Mouse (Mus musculus) kidney, postnatal 4 days (tissue): ENCODE data around the gene Polg2.

ENCODE experiments used
- DNase-seq, 2 experiments: peaks; one replicate each; pipeline ENCODE4 v3.0.0; 2021; ENCODE audit warnings: mixed read lengths in 2 of 2

Polg2 gene

GRCm38 (mm10) chr11:106723611-106724125, 55.7 kb downstream of the Polg2 start:
- DNase-seq: peak; percentile 28 to 35

DNA sequence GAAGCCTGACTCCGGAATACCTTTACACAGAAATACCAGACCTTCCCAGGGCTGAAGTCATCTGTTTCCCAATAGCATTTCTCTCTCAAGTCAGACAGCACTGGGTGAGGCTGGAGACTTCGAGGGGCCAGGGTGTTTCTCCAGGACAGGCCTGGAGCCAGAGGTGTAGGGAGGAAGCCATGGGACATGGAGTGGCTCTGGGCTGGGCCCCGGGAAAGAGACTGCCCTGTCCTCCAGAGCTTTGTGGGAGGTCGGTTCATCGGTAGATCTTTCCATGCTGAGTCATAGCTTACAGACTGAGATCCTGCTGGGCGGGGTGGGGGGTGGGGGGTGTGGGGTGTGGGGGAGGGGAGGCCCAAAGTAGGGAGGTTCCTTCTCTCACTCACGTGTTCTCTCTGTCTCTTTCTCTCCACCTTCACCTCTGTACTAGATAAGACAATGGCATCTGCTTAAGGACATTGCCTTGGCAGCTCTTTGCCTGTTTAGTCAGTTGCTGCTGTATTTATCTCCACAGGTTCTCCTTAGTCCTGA, 56.4 kb downstream of the Polg2 start:
- DNase-seq: peak in 1 of 2 experiments; percentile 34

DNA sequence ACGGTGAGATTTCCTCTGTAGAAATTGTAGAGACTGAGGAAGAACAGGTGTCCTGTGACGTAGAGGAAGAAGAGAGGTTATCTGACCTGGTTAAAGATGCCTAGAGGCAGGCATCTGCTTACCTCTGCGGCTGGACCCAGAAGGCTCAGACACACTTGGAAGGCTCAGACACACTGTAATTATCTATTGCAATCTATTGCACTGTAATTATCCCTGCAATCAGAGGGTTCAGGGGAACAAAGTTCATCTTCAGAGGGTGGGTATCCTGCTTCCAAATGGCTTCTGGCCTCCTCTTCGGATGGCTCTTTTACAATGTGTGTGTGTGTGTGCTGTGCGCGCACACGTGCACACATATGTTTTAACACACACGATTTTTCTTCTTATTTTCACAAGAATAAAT, 59.0 kb downstream of the Polg2 start:
- DNase-seq: no peak
